Mouse (Mus musculus) cortical plate, adult 2 months (tissue): ENCODE data around the gene Olfr322. TPM values are rescaled to one million over a fixed set of nuclear protein-coding genes. Genes with fewer than 3 reads are reported as not detected.
A peak's percentile ranks its signal among the peaks of the same experiment; 100 is the strongest.

Source experiments
- H3K27ac ChIP-seq: fragments of 200-500 bp; 2 replicates; pipeline ENCODE4 v1.5.1; 2012; ENCODE audit warnings: low read length, control low read depth, inconsistent platforms; ENCODE audit not compliant: insufficient read depth
- H3K4me1 ChIP-seq: fragments of 200-500 bp; 2 replicates; pipeline ENCODE4 v1.6.1; 2011; ENCODE audit warnings: low read length; ENCODE audit not compliant: control insufficient read depth, insufficient read depth
- H3K4me3 ChIP-seq: fragments of 200-500 bp; 2 replicates; pipeline ENCODE4 v1.5.1; 2011; ENCODE audit warnings: mild to moderate bottlenecking, low read length, control low read depth; ENCODE audit not compliant: insufficient read depth
- CTCF ChIP-seq: fragments of 200-500 bp; IDR thresholded peaks from 2 replicates; pipeline ENCODE4 v1.5.1; 2011; ENCODE audit warnings: mild to moderate bottlenecking, control low read depth, low read length; ENCODE audit not compliant: insufficient read depth; ENCODE audit errors: extremely low read depth
- POLR2A ChIP-seq: fragments of 200-500 bp; IDR thresholded peaks from 2 replicates; pipeline ENCODE4 v1.6.1; 2011; ENCODE audit warnings: mild to moderate bottlenecking, low read length, control low read depth; ENCODE audit not compliant: insufficient read depth; ENCODE audit errors: extremely low read depth
- polyA plus RNA-seq: library from polyadenylated mRNA; depleted of rRNA; stranded (reverse); fragments of >200 nt; gene quantifications from 2 replicates; pipeline ENCODE4 v1.2.3, GENCODE M21; 2012; rRNA removed

Gene Olfr322
- polyA plus RNA-seq = not detected in 2 replicates

DNA sequence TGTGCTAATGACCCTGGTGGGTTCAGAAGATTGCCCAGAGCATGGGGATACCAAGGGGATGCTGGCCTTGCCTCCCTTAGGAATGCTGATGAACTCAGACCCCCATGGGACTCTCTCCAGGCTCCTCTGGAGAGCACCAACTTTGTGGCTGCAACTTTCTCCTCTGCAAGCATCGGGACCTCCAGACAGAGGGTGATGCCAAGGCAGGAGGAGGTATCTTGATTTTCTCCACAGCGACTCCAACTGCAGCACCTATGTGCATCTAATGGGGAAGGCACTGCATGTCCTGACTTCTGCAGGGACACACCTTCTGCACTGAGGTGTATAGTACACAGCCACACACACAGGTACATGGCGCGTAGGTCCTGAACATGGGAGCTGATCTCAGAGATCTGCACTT, at the start of gene Olfr322:
Gene Olfr322 (plus strand): TSS at position 187 of the 400 bp plus-strand sequence.
- no peak within 1 kb of the TSS for H3K27ac ChIP-seq
- H3K4me1 ChIP-seq = no peaks in the 10 kb centered on the region
- no peak within 1 kb of the TSS for H3K4me3 ChIP-seq
- TF ChIP-seq CTCF (no peak), POLR2A (no peak)

- TF ChIP-seq CTCF = no peak
- no peak for TF ChIP-seq POLR2A
Measured at GRCm38 (mm10) chr11:58613359-58613758, 45.2 kb upstream of the Olfr322 start.

DNA sequence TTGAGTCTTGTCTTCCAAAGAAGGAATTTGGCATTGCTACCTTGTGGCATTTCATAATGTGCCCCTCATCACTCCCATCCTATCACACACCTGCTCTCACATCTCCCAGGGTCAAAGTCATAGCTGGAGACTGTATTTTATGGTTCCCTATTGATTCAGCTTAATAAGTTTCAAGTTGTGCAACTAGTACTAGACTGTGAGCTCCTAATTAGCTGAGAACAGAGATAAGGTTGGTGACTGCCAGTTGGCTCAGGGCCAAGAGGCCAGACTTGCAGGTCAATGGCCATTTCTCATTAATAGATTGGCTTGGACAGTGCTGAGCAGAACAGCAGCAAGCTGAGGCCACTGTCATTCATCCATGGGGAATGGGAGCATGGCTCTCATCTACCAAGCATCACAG, 44.1 kb upstream of the Olfr322 start:
- no peak for TF ChIP-seq CTCF
- no peak for TF ChIP-seq POLR2A
- Histone ChIP-seq H3K4me3 (no peak overlapping the region), H3K27ac (no peak overlapping the region), H3K4me1 (no peaks in the 10 kb centered on the region)

More at GRCm38 (mm10) chr11:58613359-58613758, 45.2 kb upstream of the Olfr322 start:
- H3K4me1 ChIP-seq = no peaks in the 10 kb centered on the region
- H3K4me3 ChIP-seq = no peak overlapping the region
- no peak overlapping the region for H3K27ac ChIP-seq

GRCm38 (mm10) chr11:58615975-58616374, 42.6 kb upstream of the Olfr322 start, which contains the start of gene 2210407C18Rik:
TSS of gene 2210407C18Rik (minus strand) at chr11:58616075.
- TF ChIP-seq CTCF (no peak), POLR2A (no peak)
- Histone ChIP-seq H3K4me3 (no peak within 1 kb of the TSS), H3K4me1 (no peaks in the 10 kb centered on the region), H3K27ac (no peak within 1 kb of the TSS)

DNA sequence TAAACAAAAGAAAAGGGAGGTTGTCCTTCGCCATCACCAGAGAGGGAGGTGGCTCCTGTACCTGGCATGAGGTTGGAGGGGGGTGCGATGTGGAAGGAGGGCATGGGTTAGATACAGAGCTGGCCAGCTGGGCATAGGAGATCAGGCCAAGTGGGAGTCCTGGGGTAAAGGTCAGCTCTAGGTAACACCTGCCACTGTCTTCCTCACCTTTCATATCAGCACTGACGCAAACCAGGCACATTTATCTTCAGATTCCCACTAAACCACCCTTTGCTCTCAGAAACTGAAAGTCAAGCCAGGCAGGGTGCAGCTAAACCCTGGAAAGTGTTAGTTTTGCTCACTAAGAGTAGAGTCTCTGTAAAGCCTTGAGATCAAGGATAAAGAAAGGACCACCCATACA, 40.2 kb upstream of the Olfr322 start:
- H3K27ac ChIP-seq = no peak overlapping the region
- H3K4me3 ChIP-seq = no peak overlapping the region
- no peaks in the 10 kb centered on the region for H3K4me1 ChIP-seq
- TF ChIP-seq POLR2A (no peak), CTCF (no peak)

- Histone ChIP-seq H3K4me3 (no peak overlapping the region), H3K4me1 (no peaks in the 10 kb centered on the region), H3K27ac (no peak overlapping the region)
- no peak for TF ChIP-seq POLR2A
Measured at GRCm38 (mm10) chr11:58618793-58619192, 39.8 kb upstream of the Olfr322 start.

DNA sequence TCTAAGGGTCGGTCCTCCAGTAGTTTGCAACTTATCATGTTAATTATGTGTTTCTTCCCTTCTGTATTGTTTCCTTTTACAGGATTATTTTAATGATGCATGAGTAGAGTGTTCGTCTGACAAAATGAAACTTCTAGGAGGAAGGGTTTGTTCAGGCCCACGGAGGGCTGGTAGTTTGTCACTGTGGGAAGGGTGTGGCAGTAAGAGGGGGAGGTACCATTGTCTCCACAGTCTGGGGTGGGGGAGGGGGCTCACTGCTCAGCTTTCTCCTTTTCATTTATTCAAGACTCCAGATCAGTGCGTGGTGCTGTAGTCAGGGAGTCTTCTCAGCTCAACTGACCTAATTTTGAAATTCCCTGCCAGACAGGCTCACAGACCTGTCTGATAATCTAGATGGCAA, 32.4 kb upstream of the Olfr322 start:
- TF ChIP-seq POLR2A (no peak), CTCF (no peak)
- Histone ChIP-seq H3K4me1 (no peaks in the 10 kb centered on the region), H3K4me3 (no peak overlapping the region), H3K27ac (no peak overlapping the region)

DNA sequence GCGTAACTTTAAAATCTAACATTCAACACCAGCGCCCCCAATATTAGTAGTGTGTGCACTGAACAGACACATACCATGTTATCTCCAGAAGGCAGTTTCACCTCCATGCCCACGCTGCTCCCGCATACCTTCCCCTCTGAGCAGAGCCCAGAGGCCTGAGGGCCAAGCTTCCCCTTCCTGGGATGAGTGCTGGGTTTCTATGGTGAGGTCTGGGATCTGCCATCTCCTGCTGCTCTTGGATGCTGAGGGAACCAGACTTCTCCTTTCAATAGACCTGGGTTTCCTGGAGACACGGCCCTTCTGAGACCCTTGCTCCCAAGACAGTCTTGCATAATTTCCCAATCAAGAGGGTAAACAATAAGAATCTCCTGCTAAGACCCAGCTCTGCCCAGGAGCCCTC, 28.2 kb upstream of the Olfr322 start, which contains the start of gene Olfr323:
Gene Olfr323 (minus strand): TSS at position 101 of the 400 bp plus-strand sequence.
- Histone ChIP-seq H3K4me1 (no peaks in the 10 kb centered on the region), H3K4me3 (no peak within 1 kb of the TSS), H3K27ac (no peak within 1 kb of the TSS)
- TF ChIP-seq CTCF = no peak
- TF ChIP-seq POLR2A = no peak

GRCm38 (mm10) chr11:58634878-58635277, 23.7 kb upstream of the Olfr322 start:
- H3K4me1 ChIP-seq = no peaks in the 10 kb centered on the region

GRCm38 (mm10) chr11:58636376-58636977, 22.1 kb upstream of the Olfr322 start:
- no peaks in the 10 kb centered on the region for H3K4me1 ChIP-seq
- TF ChIP-seq POLR2A (no peak), CTCF (peak; percentile 56)

More at GRCm38 (mm10) chr11:58634878-58635277, 23.7 kb upstream of the Olfr322 start:
- Histone ChIP-seq H3K27ac (no peak overlapping the region), H3K4me3 (no peak overlapping the region)
- TF ChIP-seq POLR2A = no peak
- TF ChIP-seq CTCF = no peak

GRCm38 (mm10) chr11:58638176-58638701, 20.3 kb upstream of the Olfr322 start:
- Histone ChIP-seq H3K4me3 (no peak overlapping the region), H3K4me1 (no peaks in the 10 kb centered on the region), H3K27ac (no peak overlapping the region)
- TF ChIP-seq CTCF = no peak
- no peak for TF ChIP-seq POLR2A

More at GRCm38 (mm10) chr11:58636376-58636977, 22.1 kb upstream of the Olfr322 start:
- H3K27ac ChIP-seq = no peak overlapping the region
- H3K4me3 ChIP-seq = no peak overlapping the region
